Mouse (Mus musculus): Measurements from ENCODE around the gene Zcchc12. TPM values are rescaled to one million over a fixed set of nuclear protein-coding genes. Genes with fewer than 3 reads are reported as not detected.

Zcchc12 gene
- not detected for total RNA-seq (2021)
- long read RNA-seq, experiment 1: 0 reads
- long read RNA-seq, experiment 2: 0 reads

- peak; percentile 6 for DNase-seq
These were observed at the start of gene Zcchc12 for GRCm38 (mm10) chrX:36195736-36196525. Gene Zcchc12, plus strand, starts transcription at chrX:36195904.

- no peak for DNase-seq
These were observed 49.0 kb upstream of the Zcchc12 start for GRCm38 (mm10) chrX:36146746-36147145.

- no peak for DNase-seq
These were observed 45.6 kb upstream of the Zcchc12 start for GRCm38 (mm10) chrX:36150100-36150499.

- DNase-seq: no peak
These were observed 39.0 kb upstream of the Zcchc12 start for GRCm38 (mm10) chrX:36156677-36157076.

- DNase-seq: no peak
These were observed 34.1 kb upstream of the Zcchc12 start for GRCm38 (mm10) chrX:36161567-36161966.

- peak; percentile 20 for DNase-seq
These were observed 12.1 kb upstream of the Zcchc12 start for GRCm38 (mm10) chrX:36183625-36184024.

GRCm38 (mm10) chrX:36186036-36186435 lies 9.7 kb upstream of the Zcchc12 start:
- no peak for DNase-seq

GRCm38 (mm10) chrX:36186443-36186842 lies 9.3 kb upstream of the Zcchc12 start:
- DNase-seq: no peak

- DNase-seq: no peak
These were observed 1.8 kb upstream of the Zcchc12 start for GRCm38 (mm10) chrX:36193951-36194350.

- no peak for DNase-seq
These were observed 13.8 kb downstream of the Zcchc12 start for GRCm38 (mm10) chrX:36209554-36209953.

GRCm38 (mm10) chrX:36211216-36211615 lies 15.5 kb downstream of the Zcchc12 start:
- no peak for DNase-seq

- no peak for DNase-seq
These were observed 25.7 kb downstream of the Zcchc12 start for GRCm38 (mm10) chrX:36221366-36221765.

- DNase-seq: no peak
These were observed 30.1 kb downstream of the Zcchc12 start for GRCm38 (mm10) chrX:36225777-36226176.

- no peak for DNase-seq
These were observed 30.9 kb downstream of the Zcchc12 start for GRCm38 (mm10) chrX:36226577-36226976.

- no peak for DNase-seq
These were observed 33.2 kb downstream of the Zcchc12 start for GRCm38 (mm10) chrX:36228861-36229260.

- DNase-seq: no peak
These were observed 33.6 kb downstream of the Zcchc12 start for GRCm38 (mm10) chrX:36229273-36229672.

GRCm38 (mm10) chrX:36235652-36236051 lies 39.9 kb downstream of the Zcchc12 start:
- no peak for DNase-seq

Other genes with a start within 250 kb of the Zcchc12 start
- 1 to 10 TPM; 2.1 to 2.2 TPM for gene Il13ra1, start 83.8 kb upstream of the Zcchc12 start, total RNA-seq (2021)
- 1 to 10 TPM; 2.4 TPM for gene Lonrf3, start 132.4 kb downstream of the Zcchc12 start, total RNA-seq (2021)
- not detected for gene Gm6268, start 205.4 kb downstream of the Zcchc12 start, total RNA-seq (2021)

Measured in gastrocnemius, postnatal 25 days (tissue).